Mouse (Mus musculus) T-helper 2 cell (primary cell): Measurements from ENCODE around the gene Eva1b.

Experiments
- in situ Hi-C: fragments of 300-600 bp; cut with MboI, MseI; formaldehyde crosslinking; loops from one replicate; pipeline ENCODE4 v1.15.1; 2025; ENCODE audit warnings: high pct_unique_total_duplicates

The Eva1b gene

DNA sequence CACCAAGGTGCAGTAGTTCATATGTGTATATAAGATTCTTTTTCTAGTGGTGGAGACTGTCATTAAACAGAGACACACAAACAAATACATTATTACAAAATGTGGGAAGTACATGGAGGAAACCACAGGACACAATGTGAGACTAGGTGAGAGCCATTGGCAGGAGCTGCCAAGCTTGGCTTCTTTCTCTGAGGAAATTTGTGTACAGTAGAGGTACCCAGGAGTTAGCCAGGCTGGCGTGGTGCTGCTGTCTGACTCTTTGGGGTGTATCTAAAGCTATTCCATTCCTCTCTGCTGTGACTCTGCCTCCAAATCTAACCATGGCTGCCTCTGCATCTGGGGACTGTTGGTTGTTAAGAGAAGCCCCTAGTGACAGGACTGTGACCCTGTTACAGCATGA lies 28.5 kb upstream of the Eva1b start:
- in situ Hi-C loops, result loop anchor here (5.0 kb wide), 1 partner anchor 37 kb away; no protein-coding TSS in a partner anchor

DNA sequence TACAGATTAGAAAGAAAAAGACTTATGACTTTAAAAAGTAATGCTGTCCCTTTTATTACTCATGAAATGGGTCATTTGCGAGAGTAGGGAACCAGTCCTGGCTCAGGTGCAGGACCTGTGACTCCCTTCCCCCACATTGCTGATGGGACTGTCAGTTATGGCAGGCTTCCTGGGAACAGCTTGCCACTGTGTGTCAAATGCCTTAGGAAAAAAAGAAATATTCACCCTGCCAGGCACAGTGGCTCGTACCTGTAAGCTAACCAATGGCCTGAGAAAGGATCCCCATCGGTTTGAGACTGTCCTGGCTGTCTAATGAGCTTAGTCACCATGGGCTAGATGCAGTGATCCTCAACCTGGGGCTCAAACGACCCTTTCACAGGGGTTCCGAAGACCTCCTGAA lies 27.5 kb upstream of the Eva1b start:
- in situ Hi-C loops, result no loop called here

DNA sequence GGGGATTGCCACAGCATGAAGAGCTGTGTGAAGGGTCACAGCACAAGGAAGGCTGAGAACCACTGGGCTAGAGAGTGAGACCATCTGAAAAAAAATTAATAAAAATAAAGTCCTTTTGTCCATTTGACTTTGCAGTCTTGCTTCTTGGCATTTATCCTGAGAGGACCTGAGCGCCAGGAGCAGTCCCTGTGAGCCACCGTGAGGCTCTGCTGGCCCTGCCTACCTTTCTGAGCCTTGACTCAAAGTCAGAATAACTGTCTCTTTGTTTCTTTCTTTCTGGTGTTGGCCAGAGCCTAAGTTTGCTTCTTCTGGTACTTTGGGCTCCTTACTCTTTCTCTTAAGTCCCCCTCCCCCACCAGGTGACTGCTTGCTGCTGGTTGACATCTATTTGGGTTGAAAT lies 27.0 kb upstream of the Eva1b start:
- in situ Hi-C loops, result no loop called here

DNA sequence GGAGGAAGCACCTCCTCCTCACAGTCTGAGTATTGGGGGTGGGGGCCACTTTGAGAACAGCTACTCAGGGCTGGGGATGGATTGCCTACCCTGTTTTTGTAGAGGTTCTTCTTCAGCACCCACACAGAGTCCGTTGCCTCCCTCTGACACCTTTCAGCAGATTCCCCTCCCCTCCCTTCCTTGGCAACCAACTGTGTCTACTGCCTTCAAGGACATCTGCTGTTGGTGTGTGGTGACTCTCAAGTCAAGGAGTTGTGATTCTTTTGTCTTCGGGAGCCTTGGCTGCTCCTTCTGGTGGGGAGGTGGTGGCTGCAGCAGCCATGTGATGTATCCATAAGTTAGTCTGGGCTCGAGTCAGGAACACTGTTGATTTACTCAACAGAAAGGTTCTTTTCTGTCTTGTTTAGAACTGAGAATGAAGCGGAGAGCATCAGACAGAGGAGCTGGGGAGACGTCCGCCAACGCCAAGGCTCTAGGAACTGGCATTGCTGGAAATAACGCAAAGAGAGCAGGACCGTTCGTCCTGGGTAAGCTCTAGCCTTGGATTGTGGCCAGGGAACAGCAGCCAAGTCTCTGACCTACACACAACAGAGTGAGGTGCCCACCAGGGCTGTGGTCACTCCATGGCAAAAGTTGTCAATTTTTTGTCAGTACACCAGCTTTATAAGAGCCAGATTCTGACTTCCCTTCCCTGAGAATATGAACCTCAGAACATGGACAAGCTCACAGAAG lies 24.1 kb upstream of the Eva1b start:
- in situ Hi-C loops, result no loop called here

DNA sequence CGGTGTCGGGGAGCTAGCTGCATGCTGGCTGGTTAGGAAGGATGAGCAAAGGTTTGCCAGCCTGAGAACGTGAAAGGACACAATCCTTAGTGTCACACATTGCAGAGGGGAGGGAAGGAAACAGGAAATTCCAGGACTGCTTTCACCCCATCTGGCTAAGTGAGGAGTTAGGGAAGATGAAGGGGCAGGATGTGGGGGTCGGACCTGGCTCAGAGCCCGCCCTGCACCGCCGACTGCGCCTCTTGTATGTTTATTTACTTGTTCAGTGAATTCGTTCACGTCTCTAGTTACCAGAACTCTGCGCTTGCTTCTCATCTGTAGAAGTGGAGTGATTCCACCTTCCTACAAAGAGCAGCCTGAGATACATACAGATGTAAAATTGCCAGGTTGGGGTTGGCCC lies 17.0 kb upstream of the Eva1b start:
- in situ Hi-C loops, result loop anchor here (10.0 kb wide), 1 partner anchor 376 kb away; no protein-coding TSS in a partner anchor

DNA sequence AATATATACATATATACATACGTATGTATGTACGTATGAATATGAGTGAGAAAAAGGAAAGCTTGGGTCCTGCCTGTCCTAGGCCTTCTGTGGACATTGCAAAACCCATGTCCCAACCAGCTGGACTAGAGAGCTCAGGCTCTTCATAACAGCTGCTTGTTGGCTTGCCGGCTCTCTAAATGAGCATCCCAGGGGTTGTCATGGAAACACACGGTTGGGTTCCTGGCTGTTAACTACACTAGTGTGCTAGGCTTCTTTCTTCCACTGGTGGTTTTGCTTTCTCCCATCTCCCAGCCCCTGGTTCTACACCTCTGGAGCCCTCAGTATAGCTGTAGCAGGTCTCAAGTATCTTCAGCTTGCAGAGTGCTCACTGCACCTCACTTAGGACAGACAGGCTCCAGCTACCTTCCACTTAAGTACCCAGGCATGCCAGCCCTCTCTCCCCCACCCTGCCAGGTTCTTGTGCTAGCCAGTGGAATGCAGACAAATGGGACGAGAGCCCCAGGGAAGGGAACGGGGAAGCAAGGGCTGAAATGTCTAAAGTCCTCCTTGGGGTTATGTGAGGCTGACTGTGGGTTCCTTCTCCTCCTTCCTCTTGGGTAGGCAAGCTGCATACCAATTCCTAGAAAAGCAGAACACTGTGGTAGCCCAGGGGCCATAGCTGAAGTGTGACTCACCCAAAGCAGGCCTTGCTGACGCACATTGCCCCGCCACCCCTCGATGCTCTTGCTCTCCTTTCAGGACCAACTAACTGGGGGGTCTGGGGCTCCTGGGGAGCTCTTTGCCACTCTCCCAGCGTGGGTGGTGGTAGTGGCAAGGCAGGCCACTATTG lies 16.0 kb upstream of the Eva1b start:
- in situ Hi-C loops, result loop anchor here (10.0 kb wide), 1 partner anchor 377 kb away; no protein-coding TSS in a partner anchor

DNA sequence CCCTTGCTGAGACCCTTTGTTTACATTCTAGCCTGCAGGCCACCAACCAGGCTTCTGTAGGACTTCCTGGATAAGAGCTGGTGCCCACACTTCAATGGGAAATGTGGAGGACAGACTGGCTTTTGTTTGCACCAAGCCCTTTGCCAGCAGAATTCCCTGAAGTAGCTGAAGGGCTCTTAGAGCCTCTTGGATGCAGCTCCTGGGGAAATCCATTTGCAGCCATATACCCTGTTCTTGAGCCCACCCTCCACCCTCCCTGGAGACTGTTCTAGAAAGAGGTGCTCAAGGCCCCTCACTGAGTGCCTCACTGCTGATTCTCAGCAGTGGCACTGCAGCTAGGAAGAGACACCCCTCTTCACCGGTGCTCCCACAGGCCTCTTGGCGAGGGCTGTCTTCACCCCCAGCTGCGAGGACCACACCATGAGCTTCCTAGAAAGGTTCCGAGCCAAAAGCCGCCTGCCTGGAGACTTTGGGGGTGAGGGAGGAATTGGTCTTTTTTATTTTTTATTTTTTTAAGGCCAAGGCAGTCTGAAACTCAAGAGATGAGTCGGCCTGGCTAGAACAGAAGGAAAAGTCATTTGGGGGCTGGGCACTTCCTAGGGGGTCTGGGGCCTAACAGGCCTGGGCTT lies 14.8 kb upstream of the Eva1b start:
- in situ Hi-C loops, result loop anchor here (10.0 kb wide), 1 partner anchor 378 kb away; no protein-coding TSS in a partner anchor

DNA sequence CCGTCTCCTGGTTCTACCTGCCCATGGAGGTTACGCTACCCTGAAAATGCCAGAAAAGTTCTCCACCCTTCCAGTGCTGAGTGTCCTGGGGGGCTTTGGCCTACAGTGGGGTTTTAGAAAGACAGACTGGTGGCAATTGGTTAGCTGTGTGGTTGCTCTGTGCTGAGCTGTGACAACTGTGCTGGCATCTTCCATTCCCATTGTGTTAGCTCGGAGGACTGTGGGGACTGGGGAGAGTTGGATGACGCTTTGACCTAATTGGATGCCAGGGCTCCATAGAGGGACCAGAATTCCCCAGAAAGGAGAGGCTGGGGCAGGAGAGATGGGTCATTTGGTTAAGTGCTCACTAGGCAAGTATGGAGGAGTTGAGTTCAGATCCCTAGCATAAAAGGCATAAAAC lies 13.3 kb upstream of the Eva1b start:
- in situ Hi-C loops, result loop anchor here (10.0 kb wide), 1 partner anchor 379 kb away; no protein-coding TSS in a partner anchor

DNA sequence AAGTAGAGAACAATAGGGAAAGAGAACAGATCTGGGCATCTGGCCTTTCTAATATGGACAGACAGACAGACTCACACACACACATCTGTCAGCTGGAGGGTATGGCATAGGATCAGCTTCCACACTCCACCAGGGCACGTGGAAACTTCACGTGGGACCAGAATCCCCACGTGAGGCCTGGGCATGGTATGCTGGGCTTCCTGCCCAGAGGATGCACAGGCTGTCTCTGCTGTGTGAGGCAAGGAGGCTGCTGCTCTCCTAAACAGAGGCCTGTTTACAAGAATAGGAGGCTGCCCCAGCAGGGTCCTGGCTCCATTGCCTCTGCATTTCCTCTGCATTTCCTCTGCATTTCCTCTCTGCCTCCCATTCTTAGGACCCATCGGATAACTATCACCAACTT lies 12.9 kb upstream of the Eva1b start:
- in situ Hi-C loops, result loop anchor here (10.0 kb wide), 1 partner anchor 380 kb away; no protein-coding TSS in a partner anchor

DNA sequence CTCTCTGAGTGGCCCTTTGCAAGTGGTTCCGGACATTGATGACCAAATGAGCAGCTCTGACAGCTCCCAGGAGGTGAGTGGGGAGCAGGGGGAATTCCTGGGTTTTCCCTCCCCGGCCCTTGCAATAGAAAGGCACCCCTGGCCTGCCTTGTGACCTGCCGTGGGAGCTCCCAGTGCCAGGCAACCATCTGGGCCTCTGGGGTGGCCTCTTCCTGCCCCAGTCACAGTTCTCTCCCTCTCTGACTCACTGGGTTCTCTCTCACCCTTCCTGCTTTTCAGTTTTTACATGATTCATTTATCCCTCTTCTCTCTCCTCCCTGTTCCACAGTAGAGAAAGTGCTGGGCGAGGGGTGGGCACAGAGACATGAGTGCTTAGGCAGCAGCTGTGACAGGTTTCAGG lies 9.8 kb upstream of the Eva1b start:
- in situ Hi-C loops, result loop anchor here (10.0 kb wide), 1 partner anchor 383 kb away; no protein-coding TSS in a partner anchor

DNA sequence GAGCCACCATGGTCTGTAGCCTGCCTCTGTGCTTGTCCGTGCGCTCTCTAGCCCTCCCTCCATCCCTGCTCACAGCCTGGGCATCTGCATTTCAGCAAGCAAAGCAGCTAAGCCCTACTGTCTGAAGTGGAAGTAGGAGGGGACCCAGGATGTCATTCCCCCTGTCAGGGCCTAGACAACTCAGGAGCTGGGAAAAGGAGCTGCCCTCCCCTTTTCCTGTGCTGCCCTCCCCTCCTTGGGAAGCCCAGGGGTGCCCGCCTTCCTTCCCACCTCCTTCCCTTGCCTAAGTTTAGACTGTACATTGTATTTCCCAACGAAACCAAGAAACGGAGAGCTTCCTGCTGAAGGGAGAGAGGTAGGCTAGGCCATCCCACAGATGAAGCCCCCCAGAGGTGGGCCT lies 6.5 kb upstream of the Eva1b start:
- in situ Hi-C loops, result no loop called here

DNA sequence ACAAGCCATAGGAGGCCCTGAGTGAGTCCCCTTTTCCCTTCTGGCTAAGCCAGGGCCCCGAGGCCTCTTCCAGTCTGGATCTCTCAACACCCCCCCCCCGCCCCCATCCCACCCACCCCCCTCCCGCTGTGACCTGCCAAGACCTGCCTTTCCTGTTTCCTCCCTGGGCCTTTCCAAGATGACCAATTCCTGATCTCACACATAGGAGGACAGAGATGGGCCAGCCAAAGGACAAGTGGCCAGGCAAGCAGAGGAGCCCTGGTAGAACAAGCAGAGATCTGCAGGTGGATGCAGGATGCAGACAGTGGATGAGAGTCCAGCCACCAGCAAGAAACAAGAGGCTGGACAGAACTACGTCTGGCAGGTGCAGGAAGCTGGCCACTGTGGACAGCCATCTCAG lies 2.1 kb upstream of the Eva1b start:
- in situ Hi-C loops, result no loop called here

DNA sequence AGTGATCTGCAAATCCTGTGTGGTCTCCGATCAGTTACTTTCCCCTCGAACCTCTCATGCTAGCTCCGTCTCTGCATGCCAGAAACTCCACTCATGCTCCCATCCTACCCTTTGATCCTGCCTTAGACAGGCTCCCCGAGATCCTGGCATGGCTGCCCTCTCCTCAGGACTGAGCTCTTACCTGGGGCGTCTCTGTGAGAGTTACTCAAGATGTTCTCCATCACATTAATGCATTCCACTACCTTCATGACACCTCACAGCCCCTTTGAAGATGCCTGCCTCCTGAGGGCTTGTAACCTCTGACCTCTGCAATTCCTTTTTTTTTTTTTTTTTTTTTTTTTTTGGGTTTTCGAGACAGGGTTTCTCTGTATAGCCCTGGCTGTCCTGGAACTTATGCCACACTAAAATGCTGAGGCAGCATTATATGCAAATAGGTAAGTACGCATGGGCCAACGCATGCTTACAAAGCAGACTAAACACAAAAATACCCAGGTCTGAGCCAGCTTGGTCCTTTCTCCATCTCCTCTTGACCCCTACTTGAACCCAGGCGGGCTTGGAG lies 491 bp upstream of the Eva1b start:
- in situ Hi-C loops, result no loop called here

DNA sequence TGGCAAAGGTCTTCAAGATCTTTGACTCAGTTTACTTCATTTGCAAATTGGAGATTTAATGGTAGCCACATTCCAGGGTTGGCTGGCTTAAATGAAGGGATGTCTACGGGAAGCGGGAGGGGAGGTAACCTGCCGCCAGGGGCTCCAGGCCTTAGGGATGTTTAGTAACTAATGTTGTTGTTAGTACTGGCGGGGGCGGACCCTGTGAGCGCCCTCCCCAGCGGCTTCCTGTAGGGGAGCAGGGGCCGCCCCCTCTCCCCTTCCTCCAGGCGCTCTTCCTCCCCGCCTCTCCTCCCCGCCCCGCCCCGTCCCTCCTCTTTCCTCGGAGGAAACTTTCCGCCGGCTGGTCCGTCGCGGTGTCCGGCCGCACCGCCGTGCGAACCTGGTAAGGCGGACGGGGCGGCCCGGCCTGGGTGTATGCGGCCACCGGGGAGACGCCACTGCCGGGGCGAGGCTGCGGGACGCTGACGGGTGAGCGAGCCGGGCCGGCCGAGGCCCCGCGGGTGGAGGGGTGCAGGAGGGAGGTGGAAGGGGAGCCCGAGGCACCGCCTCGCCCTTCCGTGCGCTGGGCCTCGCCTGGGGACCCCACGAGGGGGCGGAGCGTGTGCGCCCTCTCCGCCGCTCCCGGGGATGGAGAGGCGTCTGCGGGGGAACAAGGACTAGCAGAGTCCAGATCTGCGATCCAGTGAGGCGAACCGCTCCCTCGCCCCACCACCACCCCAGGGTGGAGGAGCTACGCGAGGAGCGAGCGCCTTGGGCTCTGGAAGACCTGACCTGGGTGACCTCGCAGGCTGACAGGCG lies 817 bp downstream of the Eva1b start:
- in situ Hi-C loops, result no loop called here

DNA sequence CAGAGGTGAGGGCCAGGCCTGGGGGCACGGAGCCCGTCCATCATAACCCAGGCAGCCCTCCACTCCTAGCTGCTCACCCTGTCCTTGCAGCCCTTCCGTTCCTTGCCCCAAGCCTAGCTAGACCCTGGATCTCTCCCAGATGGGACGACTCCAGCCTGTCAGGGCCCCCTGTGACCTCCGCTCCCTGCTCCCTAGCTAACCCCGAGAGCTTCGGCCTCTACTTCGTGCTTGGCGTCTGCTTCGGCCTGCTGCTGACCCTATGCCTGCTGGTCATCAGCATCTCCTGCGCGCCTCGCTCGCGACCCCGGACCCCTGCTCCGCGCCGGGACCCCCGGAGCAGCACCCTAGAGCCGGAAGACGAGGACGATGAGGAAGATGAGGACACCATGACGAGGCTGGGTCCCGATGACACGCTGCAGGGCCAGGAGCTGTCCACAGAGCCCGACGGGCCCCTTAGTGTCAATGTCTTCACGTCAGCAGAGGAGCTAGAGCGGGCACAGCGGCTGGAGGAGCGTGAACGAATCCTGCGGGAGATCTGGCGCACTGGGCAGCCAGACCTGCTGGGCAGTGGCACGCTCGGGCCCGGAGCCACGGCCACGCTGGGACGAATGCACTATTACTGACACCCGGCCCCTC lies 1.6 kb downstream of the Eva1b start:
- in situ Hi-C loops, result no loop called here

DNA sequence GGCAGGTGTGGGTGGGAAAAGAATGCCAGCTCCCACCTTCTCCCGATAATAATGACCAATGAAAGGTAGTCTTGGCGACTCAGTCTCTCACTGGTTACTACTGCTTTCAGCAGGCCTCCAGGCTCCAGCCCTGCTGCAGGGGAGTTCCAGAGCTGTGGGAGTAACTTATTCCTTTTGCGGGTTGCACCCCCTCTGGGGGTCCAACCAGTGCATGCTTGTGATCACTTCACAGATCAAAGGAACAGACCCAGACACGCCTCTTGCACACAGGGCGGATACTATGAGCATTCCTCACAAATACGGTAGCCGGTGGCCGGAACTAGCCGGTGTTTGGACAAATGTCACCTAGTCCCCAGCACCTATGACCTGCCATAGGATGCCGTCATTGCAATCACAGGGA lies 2.3 kb downstream of the Eva1b start:
- in situ Hi-C loops, result loop anchor here (5.0 kb wide), 1 partner anchor 62 kb away; no protein-coding TSS in a partner anchor

DNA sequence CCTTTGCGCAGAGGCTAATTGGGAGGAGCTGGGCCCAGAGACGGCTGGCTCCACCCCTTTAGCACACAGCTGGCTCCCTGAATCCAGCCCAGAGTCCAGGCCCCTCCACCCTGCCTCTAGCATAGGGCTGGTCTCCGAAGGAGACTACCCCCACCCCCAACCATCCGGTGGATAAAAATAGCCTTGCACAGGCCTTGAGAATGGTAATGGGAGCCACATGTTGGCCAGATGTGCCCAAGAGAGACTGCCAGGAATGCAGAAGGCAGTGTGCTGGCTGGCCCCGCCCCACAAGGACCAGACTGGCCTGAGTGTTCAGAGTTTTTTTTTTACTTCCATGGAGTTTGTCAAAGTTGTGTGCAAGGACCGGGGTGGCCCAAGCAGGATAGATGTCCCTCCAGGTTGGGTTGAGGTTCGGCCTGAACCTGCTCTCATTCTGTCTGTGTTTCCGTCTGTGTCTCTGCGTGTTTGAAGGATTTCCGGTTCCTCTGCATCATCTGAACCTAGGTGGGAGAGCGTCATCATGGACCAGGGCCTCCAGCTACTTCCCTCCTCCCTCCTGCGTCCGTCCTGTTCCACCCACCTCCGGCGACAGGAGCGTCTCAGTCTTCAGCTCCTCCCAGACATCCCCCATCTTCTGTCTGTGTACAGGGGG lies 2.9 kb downstream of the Eva1b start:
- in situ Hi-C loops, result loop anchor here (5.0 kb wide), 1 partner anchor 63 kb away; no protein-coding TSS in a partner anchor

DNA sequence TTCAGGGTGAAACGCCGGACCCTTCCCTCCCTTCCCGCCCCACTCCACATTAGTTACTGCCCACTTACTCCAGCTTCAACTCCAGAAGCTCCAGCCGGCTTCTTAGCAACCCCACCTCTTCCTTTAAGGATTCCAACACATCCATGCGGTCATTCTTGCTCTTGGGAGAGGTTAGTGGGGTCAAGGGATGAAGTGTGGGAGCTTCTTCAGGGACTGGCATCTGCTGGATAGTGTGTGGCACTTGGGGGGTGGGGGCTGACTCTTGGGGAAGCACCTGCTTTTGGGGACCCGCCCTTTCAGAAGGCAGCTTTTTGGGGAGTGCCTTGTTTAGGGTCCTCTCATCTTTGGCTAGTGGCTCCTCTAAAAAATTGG lies 3.4 kb downstream of the Eva1b start:
- in situ Hi-C loops, result loop anchor here (5.0 kb wide), 1 partner anchor 64 kb away; no protein-coding TSS in a partner anchor

DNA sequence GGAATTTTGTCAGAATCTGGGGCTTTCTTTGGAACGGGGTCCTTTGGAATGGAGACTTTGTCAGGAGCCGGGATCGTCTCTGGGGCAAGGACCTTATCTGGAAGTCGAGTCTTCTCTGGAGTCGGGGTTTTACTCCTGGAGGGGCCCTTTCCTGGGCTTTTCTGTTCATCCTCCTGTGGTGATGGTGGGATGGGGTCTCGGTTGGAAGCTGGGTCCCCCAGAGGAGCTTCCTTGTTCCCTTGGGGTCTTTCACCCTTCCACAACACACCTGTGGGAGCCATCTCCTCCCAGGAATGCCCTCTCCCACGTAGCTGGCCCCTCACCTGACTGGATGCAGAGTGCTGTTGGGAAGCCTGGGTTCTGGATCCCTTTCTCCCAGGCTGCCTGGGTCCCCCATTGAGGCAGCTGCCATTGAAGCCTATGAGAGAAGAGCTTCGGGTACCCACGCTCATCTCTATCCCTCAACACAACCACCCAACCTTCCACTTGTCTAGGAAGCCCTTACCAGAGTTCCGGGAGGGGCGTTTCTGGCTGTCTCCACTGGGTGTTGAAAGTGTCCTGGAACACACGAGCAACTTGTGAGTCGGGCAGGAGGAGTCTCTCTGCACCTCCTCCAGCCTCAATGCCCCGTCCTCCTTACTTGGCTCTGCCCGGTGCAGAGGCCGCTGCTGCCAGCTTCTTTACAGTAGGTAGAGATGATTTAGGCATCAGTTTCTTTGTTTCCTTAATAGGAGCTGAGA lies 4.3 kb downstream of the Eva1b start:
- in situ Hi-C loops, result loop anchor here (5.0 kb wide), 1 partner anchor 65 kb away; no protein-coding TSS in a partner anchor
